Mouse (Mus musculus): ENCODE data around the gene Gmpr2.

GRCm38 (mm10) chr14:55697226-55697625 lies 25.5 kb downstream of the Gmpr2 start:
- no peak for TF ChIP-seq POLR2A (IDR thresholded peaks at IDR 0.05; ENCODE audit: control insufficient read depth, low read depth, low read length)
- no peak for TF ChIP-seq CTCF (IDR thresholded peaks at IDR 0.05; ENCODE audit: control insufficient read depth, insufficient read depth, insufficient replicate concordance, low read depth, low read length)

All from testis, adult 2 months (tissue).